Mouse (Mus musculus): ENCODE results near the gene Fat3. TPM values are rescaled to one million over a fixed set of nuclear protein-coding genes. Genes with fewer than 3 reads are reported as not detected.
A peak's percentile ranks its signal among the peaks of the same experiment; 100 is the strongest.

The Fat3 gene
- polyA plus RNA-seq, 1 experiment from 2014 or later = 5.8 TPM

DNA sequence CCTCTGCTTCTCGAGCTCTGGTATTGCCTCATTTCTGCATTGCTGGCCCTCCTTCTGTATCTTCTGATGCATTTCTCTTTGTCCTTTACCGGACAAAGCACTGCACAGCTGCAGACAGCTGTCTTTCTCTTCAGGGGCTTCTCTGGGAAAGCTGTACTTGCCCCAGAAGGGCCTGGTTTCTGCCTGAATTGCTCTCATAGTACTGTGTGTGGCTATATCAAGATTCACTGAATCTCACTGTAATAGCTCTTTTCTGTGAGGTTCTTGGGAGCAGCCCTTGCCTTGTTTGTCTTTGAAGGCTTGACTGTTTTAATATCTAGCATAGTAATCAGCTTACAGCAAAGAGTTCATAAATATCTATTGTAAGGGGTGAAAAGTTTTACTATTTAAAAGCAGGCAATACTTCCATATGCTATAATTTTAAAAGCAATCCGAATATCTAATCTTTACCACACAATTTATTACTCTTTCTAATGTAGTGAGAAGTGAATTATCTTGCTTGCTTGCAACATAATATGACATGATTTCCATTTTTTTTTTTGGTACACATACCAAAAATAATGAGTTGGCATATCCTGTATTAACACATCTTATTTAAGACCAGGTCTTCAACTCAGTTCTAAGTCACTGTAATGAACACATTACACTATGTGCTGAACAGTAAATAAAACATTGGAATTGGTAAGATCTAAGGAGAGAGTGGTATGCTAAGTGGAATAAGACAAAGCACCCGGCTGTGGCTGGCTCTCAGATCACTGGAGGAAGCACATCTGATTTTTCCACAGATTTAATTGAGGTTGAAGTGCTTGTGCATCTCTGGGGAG, 348.1 kb downstream of the Fat3 start:
- H3K27ac ChIP-seq = no peak overlapping the region
- no peak for ATAC-seq (ENCODE audit: low FRiP score, low read depth)

DNA sequence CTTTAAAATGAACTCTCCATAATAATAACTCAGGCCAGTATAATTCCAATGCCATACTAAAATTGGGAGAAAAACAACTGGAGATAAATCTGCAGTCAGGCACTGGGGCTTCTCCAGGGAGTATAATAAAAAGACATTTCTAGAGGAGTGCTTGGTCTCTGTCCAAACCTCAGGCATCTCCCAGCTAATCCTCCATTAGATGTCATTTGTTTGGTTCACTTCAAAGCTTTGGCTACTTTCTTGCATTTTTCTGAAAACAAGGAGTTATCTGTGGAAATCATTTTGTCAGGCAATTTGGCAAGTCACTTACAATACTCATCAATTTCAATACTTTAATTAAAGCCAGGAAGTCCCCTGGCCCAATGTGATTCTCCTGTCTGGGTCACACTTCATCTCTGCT, 351.0 kb downstream of the Fat3 start:
- Histone ChIP-seq H3K4me1 (no peaks in the 10 kb centered on the region), H3K4me2 (replicated peaks) (no peak overlapping the region)
- no peak for ATAC-seq (ENCODE audit: low FRiP score, low read depth)

More for the DNA sequence above, 348.1 kb downstream of the Fat3 start:
- no peaks in the 10 kb centered on the region for H3K4me1 ChIP-seq
- 70% methylated on average over 4 of the region's 4 CpGs for WGBS
- H3K4me3 ChIP-seq = no peak overlapping the region
- no peak overlapping the region for H3K4me2 ChIP-seq (replicated peaks)
- H3K27me3 ChIP-seq = no peaks in the 10 kb centered on the region
- no peaks in the 10 kb centered on the region for H3K9me3 ChIP-seq
- H3K9ac ChIP-seq = no peak overlapping the region
- no peaks in the 10 kb centered on the region for H3K36me3 ChIP-seq

DNA sequence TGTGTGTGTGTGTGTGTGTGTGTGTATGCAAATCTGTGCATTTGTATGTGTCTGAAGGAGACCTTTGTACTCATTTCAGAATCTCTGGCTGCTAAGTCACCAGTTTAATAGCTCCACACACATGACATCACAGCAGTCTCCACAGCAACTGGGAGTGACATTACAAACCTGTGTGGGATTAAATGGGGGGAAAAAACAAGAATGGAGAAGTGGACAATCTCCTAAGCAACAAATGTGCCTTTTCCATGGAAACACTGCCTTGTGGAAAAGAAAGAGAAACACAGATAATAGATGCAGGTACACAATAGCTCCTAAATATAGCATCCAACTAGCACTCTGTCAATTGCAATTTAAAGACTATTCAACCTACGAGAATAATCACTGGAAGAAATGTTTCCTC, 353.4 kb downstream of the Fat3 start:
- Histone ChIP-seq H3K36me3 (no peaks in the 10 kb centered on the region), H3K9me3 (no peaks in the 10 kb centered on the region), H3K27me3 (no peaks in the 10 kb centered on the region), H3K4me1 (no peaks in the 10 kb centered on the region; the same call in 1 of the 2 replicates), H3K9ac (no peak overlapping the region), H3K4me3 (no peak overlapping the region), H3K27ac (no peak overlapping the region), H3K4me2 (replicated peaks) (no peak overlapping the region)
- no peak for ATAC-seq (ENCODE audit: low FRiP score, low read depth)
- WGBS = 88% methylated on average over 1 of the region's 1 CpGs

More for the DNA sequence above, 351.0 kb downstream of the Fat3 start:
- Histone ChIP-seq H3K36me3 (no peaks in the 10 kb centered on the region), H3K9me3 (no peaks in the 10 kb centered on the region), H3K27me3 (no peaks in the 10 kb centered on the region), H3K9ac (no peak overlapping the region), H3K27ac (no peak overlapping the region), H3K4me3 (no peak overlapping the region)

DNA sequence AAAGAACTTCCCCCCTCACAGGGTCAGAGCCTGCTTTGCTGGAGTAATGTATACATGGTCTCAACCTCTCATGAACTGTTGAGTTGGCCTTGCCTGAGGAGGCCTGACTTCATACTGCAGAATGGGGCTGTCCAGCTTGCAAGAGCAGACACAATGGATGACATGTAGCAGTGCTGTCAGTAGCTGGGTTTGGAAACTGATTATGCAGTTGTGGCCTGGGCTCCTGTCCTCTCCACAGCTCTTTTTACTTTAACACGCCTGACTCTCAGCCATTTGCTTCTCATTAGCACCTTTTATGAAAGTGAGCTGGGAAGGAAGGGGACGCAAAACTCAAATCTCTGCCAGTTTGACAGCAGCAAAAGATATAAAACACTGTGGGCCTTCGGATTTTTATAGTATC, 356.4 kb downstream of the Fat3 start:
- H3K27me3 ChIP-seq = no peaks in the 10 kb centered on the region
- no peak overlapping the region for H3K4me3 ChIP-seq
- H3K4me1 ChIP-seq = no peaks in the 10 kb centered on the region; the same call in 1 of the 2 replicates
- ATAC-seq (ENCODE audit: low FRiP score, low read depth) = no peak
- H3K9ac ChIP-seq = no peak overlapping the region
- no peaks in the 10 kb centered on the region for H3K9me3 ChIP-seq
- whole genome bisulfite sequencing = 16% methylated on average over 3 of the region's 3 CpGs
- no peak overlapping the region for H3K27ac ChIP-seq
- H3K4me2 ChIP-seq (replicated peaks) = no peak overlapping the region
- no peaks in the 10 kb centered on the region for H3K36me3 ChIP-seq

DNA sequence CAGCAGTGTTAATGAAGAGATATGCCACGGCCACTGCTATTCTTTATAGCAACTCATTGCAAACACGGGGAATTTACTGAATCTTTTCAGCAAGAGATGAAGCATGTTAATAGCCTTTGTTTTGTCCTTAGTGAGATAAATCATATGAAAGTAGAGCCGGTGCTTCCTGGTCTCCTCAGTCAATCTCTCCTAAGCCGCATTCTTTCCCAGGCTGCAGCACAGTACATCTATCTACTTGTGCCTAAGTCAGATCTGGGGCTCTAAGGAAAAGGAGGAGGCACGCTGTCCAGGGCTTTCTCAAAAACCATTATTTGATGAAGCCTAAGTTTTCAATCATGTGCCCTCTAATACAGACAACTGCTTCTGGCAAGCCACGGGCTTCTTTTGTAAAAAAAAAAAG, 361.8 kb downstream of the Fat3 start:
- WGBS = 72% methylated on average over 6 of the region's 6 CpGs
- no peak overlapping the region for H3K4me3 ChIP-seq
- ATAC-seq (ENCODE audit: low FRiP score, low read depth) = no peak
- H3K4me2 ChIP-seq (replicated peaks) = no peak overlapping the region
- no peak overlapping the region for H3K27ac ChIP-seq
- no peaks in the 10 kb centered on the region for H3K27me3 ChIP-seq
- H3K9me3 ChIP-seq = no peaks in the 10 kb centered on the region
- no peaks in the 10 kb centered on the region for H3K36me3 ChIP-seq
- H3K4me1 ChIP-seq = peaks cover 5% of the 10 kb centered on the region; the same call in 1 of the 2 replicates
- H3K9ac ChIP-seq = no peak overlapping the region

DNA sequence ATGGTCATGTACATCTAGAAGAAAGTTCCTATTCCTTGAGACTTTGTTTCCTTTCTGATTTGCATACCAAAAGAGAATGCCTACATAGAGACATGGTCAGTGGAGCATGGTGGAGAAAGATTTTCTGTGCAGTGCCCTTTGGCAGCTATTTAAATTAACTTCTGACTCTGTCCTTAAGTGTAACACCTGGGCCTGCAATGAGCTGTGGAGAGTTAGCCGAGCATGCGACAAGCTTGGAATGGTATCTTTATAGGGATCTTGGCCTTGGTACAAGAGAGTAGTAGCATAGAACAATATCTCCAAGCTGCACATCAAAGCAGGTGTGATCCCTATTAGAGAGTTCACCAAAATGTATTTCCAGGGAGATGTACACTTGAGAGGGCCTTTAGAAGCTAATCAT, 368.0 kb downstream of the Fat3 start:
- Histone ChIP-seq H3K4me3 (no peak overlapping the region), H3K27me3 (no peaks in the 10 kb centered on the region), H3K36me3 (no peaks in the 10 kb centered on the region), H3K4me2 (replicated peaks) (no peak overlapping the region), H3K27ac (no peak overlapping the region), H3K4me1 (peaks cover 5% of the 10 kb centered on the region; the same call in 1 of the 2 replicates), H3K9me3 (no peaks in the 10 kb centered on the region), H3K9ac (no peak overlapping the region)
- 76% methylated on average over 2 of the region's 2 CpGs for WGBS
- no peak for ATAC-seq (ENCODE audit: low FRiP score, low read depth)

DNA sequence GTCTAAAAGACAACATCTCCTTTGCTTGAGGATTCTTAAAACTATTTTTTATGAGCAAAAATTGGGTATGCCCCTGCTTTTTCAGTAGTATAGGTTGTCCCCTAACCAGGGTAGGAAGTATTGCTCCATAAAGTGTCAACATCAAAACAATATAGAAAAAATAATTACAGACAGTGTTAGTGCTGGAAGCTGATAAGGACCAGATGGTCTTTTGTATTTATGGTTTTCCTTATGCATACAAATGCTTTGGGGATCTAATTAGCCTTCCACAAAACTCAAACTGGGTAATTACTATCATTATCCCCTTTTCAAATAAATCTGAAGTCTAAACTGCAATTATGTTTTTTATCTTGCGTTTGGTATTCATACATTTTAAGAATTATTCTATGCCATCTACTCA, 368.5 kb downstream of the Fat3 start:
- Histone ChIP-seq H3K27me3 (no peaks in the 10 kb centered on the region), H3K9ac (no peak overlapping the region), H3K36me3 (no peaks in the 10 kb centered on the region), H3K27ac (no peak overlapping the region), H3K4me2 (replicated peaks) (no peak overlapping the region), H3K4me1 (peaks cover 5% of the 10 kb centered on the region; the same call in 1 of the 2 replicates), H3K9me3 (no peaks in the 10 kb centered on the region), H3K4me3 (no peak overlapping the region)
- ATAC-seq (ENCODE audit: low FRiP score, low read depth) = no peak
- 74% methylated on average over 1 of the region's 1 CpGs for WGBS

DNA sequence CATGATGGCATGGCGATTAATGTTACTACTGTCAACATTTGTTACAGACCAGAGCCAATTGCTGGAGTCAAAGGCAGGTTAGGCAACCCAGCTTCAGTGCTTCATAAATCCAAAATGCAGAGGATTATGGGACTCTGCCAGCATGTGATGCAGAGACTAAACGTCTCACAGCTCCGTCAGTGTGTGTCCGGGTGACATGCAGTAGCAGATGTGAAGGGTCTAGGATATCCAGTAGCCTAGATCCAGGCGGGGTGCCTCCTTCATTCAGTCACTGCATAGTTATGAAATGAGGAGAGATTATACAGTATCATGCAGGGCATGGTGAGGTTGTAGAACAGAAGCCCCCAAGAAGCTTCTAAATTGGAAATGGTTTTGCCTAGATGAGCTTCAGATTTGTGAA, 379.3 kb downstream of the Fat3 start:
- no peaks in the 10 kb centered on the region for H3K9me3 ChIP-seq
- no peak overlapping the region for H3K27ac ChIP-seq
- H3K36me3 ChIP-seq = no peaks in the 10 kb centered on the region
- H3K4me1 ChIP-seq = no peaks in the 10 kb centered on the region
- no peak overlapping the region for H3K4me3 ChIP-seq
- H3K4me2 ChIP-seq (replicated peaks) = no peak overlapping the region
- ATAC-seq (ENCODE audit: low FRiP score, low read depth) = peak; percentile 86
- WGBS = 80% methylated on average over 5 of the region's 5 CpGs
- H3K9ac ChIP-seq = no peak overlapping the region
- H3K27me3 ChIP-seq = no peaks in the 10 kb centered on the region

DNA sequence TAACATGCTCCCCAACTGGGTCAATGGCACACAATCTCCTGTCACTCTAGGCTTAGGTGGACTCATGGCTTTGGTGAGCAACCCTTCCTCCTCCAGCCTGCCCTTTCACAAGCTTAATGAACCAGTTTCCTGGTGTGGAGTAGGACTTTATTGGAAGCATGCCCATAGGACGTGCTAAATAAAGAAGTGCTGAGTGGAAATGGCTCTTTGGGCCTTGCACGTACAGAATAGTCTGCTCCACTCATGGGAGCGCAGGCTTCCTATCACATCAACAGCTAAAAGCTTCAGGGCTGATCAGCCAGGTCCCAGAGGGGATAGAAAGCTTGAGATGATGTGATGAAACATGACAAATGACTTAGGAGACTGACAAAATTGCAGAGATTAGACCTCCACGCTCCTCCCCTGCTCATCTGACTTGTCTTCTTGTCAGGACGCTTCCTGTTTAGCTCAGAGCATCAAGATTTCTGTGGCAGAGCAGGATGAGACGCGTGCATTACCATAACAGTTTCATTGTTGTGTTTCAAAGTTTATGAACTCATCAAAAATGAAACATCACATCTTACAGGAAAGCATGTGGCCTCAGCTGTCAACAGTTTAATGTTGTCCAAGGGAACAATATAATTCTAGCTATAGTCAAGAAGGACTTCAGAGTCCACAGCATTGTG, 386.1 kb downstream of the Fat3 start:
- Histone ChIP-seq H3K9me3 (no peaks in the 10 kb centered on the region), H3K36me3 (no peaks in the 10 kb centered on the region), H3K27ac (no peak overlapping the region), H3K9ac (no peak overlapping the region), H3K4me2 (replicated peaks) (no peak overlapping the region), H3K4me1 (peaks cover 5% of the 10 kb centered on the region), H3K4me3 (no peak overlapping the region), H3K27me3 (no peaks in the 10 kb centered on the region)
- 65% methylated on average over 7 of the region's 7 CpGs for WGBS
- ATAC-seq (ENCODE audit: low FRiP score, low read depth) = no peak

DNA sequence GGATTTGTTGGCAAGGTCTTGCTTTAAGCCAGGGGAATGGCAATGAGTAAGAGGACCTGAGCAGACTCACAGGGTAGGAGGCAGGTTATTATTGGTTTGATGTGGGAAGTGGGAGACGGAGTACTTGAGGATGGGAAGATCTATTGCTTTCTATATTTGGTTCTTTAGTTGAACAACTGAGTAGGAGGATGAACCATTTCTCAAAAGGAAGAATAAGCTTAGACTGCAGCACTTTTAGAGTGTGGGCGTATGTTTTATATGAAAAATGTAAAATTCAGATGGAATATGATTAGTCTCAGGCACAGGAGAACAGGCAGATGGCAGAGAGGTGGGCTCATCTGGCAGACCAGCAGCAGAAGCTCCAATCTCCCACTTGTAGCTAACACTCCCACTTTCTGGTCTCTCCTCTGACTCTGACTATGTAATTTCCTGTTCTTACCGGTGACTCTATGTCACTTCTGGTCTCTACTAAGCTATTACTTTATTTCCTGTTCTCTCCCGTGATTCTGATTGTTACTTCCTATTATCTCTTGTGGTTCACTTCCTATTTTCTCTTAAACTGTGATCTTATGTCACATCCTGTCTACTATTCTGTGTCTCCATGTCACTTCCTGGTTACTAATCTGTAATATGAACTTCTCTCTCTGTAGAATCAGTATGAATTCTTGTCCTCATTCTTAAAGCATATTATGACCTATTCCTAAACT, 387.0 kb downstream of the Fat3 start:
- no peak for ATAC-seq (ENCODE audit: low FRiP score, low read depth)
- 77% methylated on average over 4 of the region's 4 CpGs for WGBS

DNA sequence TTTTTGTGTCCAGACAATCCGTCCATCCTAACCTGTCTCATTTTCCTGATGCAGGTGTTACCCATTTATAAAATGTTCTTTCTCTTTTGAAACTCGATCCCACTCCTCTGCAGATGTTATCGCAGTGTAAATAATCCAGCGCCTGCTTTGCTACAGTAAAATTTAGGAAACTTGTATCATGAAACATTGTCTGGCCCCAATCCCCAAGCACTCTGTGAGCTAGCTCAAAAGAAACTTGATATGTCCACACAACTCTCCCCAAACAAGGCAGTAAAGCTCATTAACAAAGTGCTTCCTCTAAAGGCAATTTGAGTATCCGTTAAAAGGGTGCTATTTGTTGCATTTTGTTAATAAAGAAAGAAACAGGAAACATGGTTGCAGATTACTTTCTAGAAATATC, 393.2 kb downstream of the Fat3 start:
- Histone ChIP-seq H3K9ac (no peak overlapping the region), H3K27ac (no peak overlapping the region), H3K4me3 (no peak overlapping the region), H3K4me1 (peaks cover 15% of the 10 kb centered on the region), H3K36me3 (no peaks in the 10 kb centered on the region), H3K4me2 (replicated peaks) (no peak overlapping the region), H3K27me3 (no peaks in the 10 kb centered on the region), H3K9me3 (no peaks in the 10 kb centered on the region)
- ATAC-seq (ENCODE audit: low FRiP score, low read depth) = peak; percentile 61; the same call in 1 of the 2 replicates
- WGBS = 17% methylated on average over 5 of the region's 5 CpGs

More for the DNA sequence above, 387.0 kb downstream of the Fat3 start:
- Histone ChIP-seq H3K4me2 (replicated peaks) (no peak overlapping the region), H3K36me3 (no peaks in the 10 kb centered on the region), H3K4me1 (peaks cover 5% of the 10 kb centered on the region), H3K27ac (no peak overlapping the region), H3K9me3 (no peaks in the 10 kb centered on the region), H3K27me3 (no peaks in the 10 kb centered on the region), H3K9ac (no peak overlapping the region), H3K4me3 (no peak overlapping the region)

DNA sequence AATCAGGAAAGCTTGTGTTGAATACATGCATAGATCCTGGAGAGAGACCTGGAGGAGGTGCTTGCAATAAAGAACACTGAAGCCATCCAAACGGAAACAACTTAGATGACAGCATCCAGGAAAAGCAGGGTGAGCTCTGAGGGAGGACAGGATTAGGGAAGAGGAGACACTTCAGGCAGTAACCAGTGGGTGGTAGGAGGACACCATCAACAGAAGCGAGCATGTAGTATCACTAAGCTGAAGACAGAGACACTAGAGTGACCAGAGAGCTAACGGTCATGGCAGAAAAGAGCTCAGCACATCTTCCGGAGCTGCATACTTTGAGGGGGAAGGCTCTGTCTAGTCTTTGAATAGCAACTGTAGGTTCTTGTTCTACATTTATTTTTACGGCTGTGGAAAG, 393.7 kb downstream of the Fat3 start:
- no peak overlapping the region for H3K4me3 ChIP-seq
- no peaks in the 10 kb centered on the region for H3K9me3 ChIP-seq
- H3K4me1 ChIP-seq = peaks cover 15% of the 10 kb centered on the region
- H3K36me3 ChIP-seq = no peaks in the 10 kb centered on the region
- no peaks in the 10 kb centered on the region for H3K27me3 ChIP-seq
- H3K27ac ChIP-seq = no peak overlapping the region
- H3K9ac ChIP-seq = no peak overlapping the region
- ATAC-seq (ENCODE audit: low FRiP score, low read depth) = no peak
- no peak overlapping the region for H3K4me2 ChIP-seq (replicated peaks)
- 33% methylated on average over 5 of the region's 5 CpGs for WGBS

Measured in limb, embryonic 13.5 days (tissue).